In the genomic region with DNA sequence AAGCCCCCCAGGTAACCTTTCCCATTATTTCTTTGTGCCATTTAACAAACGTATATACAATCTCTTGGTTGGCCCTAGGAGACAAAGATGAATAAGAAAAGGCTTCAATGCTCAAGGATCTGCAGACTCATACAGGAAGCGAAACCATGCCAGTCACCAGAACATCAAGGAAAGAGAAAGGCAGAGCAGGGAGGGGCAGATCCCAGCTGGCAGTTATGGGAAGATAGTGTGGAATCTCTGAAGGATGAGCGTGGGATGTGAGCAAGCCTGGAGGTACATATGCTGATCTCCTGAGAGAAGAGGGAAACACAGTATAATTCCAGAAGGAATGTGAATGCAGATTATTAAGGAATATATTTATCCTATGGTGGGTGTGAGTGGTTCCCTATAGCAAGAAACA, we compare ENCODE assay signal across 29 mouse cellular contexts. TPM values are rescaled to one million over a fixed set of nuclear protein-coding genes. Genes with fewer than 3 reads are reported as not detected.
A peak's percentile ranks its signal among the peaks of the same experiment; 100 is the strongest.
DNase-seq lines count a peak whose midpoint lies in the region; ATAC-seq lines count a peak whose summit lies in the region.
"Had no signal": no experiment of that assay in that cellular context is flagged by ENCODE, and none has a peak within 500 bp of the region (broad histone marks: within the 10 kb centered on the region; RNA-seq: fewer than 3 reads in every experiment).

No protein-coding gene starts in this region.

- no peak for DNase-seq in frontal cortex, postnatal 25 days (ENCODE audit: low spot score in 2 of 2)
- DNase-seq in left cerebral cortex, adult 11 months (ENCODE audit: low spot score), result peak; percentile 11
- no peak for DNase-seq in left cerebral cortex, postnatal 10 days (ENCODE audit: extremely low spot score in 1 of 2, low spot score in 2 of 2)
- peak; percentile 80 for DNase-seq in brain, adult 2 months (ENCODE audit: low read depth, low spot score)
- DNase-seq in gastrocnemius, postnatal 36 days, result no peak
- DNase-seq: adrenal gland, adult 2 months; cerebellum, adult 11 months; cerebellum, adult 9-11 months; gastrocnemius, postnatal 25 days; heart, adult 2 months; heart, postnatal 10 days; kidney, adult 11 months; kidney, postnatal 14 days; lung, embryonic 14.5 days; lung, postnatal 14 days had no signal

- no peaks in the 10 kb centered on the region for H3K27me3 ChIP-seq in hindbrain, embryonic 12.5 days
- H3K27me3 ChIP-seq: CH12.LX; heart, embryonic 13.5 days; hindbrain, embryonic 15.5 days; limb, embryonic 12.5 days; liver, embryonic 15.5 days had no signal

- H3K9ac ChIP-seq in hindbrain, embryonic 12.5 days, result no peak overlapping the region
- H3K9ac ChIP-seq: heart, embryonic 13.5 days; hindbrain, embryonic 15.5 days; limb, embryonic 12.5 days; liver, embryonic 15.5 days; lung, embryonic 14.5 days had no signal

- H3K4me3 ChIP-seq in hindbrain, embryonic 12.5 days, result no peak overlapping the region
- H3K4me3 ChIP-seq: erythroblast, embryonic 14.5 days; heart, adult 2 months; heart, embryonic 13.5 days; hindbrain, embryonic 15.5 days; limb, embryonic 12.5 days; liver, embryonic 15.5 days had no signal

- H3K4me1 ChIP-seq in hindbrain, embryonic 12.5 days, result no peaks in the 10 kb centered on the region
- H3K4me1 ChIP-seq: hindbrain, embryonic 15.5 days; limb, embryonic 12.5 days; liver, embryonic 15.5 days had no signal

- no peaks in the 10 kb centered on the region for H3K36me3 ChIP-seq in hindbrain, embryonic 12.5 days
- H3K36me3 ChIP-seq: heart, embryonic 13.5 days; hindbrain, embryonic 15.5 days; limb, embryonic 12.5 days; liver, embryonic 15.5 days had no signal

- H3K27ac ChIP-seq in hindbrain, embryonic 12.5 days, result no peak overlapping the region
- H3K27ac ChIP-seq: heart, adult 2 months; heart, embryonic 13.5 days; hindbrain, embryonic 15.5 days; limb, embryonic 12.5 days; liver, embryonic 15.5 days had no signal

- ATAC-seq in frontal cortex, adult (ENCODE audit: low TSS enrichment), result peak; percentile 99
- ATAC-seq in megakaryocyte, adult 5-6 weeks (ENCODE audit: poor library complexity, severe bottlenecking), result peak; percentile 78
- no peak for ATAC-seq in hindbrain, embryonic 12.5 days (ENCODE audit: low FRiP score)
- ATAC-seq: activated CD4-positive, CD25-positive, alpha-beta regulatory T cell, adult 4 months; forebrain, embryonic 16.5 days; inflammation-experienced regulatory T-cells, adult 6 months; midbrain, embryonic 16.5 days had no signal

- 93% methylated on average over 3 of the region's 3 CpGs for WGBS in hindbrain, embryonic 12.5 days

- no peaks in the 10 kb centered on the region for H3K9me3 ChIP-seq in hindbrain, embryonic 12.5 days (replicated peaks)
- H3K9me3 ChIP-seq: heart, embryonic 13.5 days; hindbrain, embryonic 15.5 days; limb, embryonic 12.5 days; liver, embryonic 15.5 days had no signal

- intact Hi-C loops in left cerebral cortex, postnatal 10 days (cut with DNase I), result no loop called here
- intact Hi-C loops in gastrocnemius, postnatal 36 days (cut with DNase I), result no loop called here

- no peak overlapping the region for H3K4me2 ChIP-seq in hindbrain, embryonic 12.5 days (replicated peaks)
- H3K4me2 ChIP-seq: heart, embryonic 13.5 days; hindbrain, embryonic 15.5 days; limb, embryonic 12.5 days; liver, embryonic 15.5 days; lung, embryonic 14.5 days; midbrain, embryonic 11.5 days had no signal

RNA-seq across cellular contexts. Expression of a gene that starts 22.4 kb away (rescaled TPM):
- 10 to 100 TPM; 33.7 to 35.3 TPM for total RNA-seq in left cerebral cortex, postnatal 10 days (2021)
- 56.8 and 59.8 TPM in 2 replicates for total RNA-seq in megakaryocyte, adult 5-6 weeks (2015)
- total RNA-seq in megakaryocyte, adult 5-6 weeks (2017), result 73.2 and 74.3 TPM in 2 replicates
- 10 to 100 TPM; 20.6 to 33.3 TPM for total RNA-seq in gastrocnemius, postnatal 36 days (2021)
- polyA plus RNA-seq in hindbrain, embryonic 12.5 days (2016; fragmentation: Nextera tagmentation; extraction: Ambion mirVana), result 48.5 and 59.5 TPM in 2 replicates

Comparison
In these comparisons a context has a peak if more than half of its experiments do, and no peak if none do; other contexts are left out.
1. DNase-seq: peak in left cerebral cortex, adult 11 months (single experiment) and brain, adult 2 months (single experiment); none in frontal cortex, postnatal 25 days (0 of 2), left cerebral cortex, postnatal 10 days (0 of 2) and gastrocnemius, postnatal 36 days (0 of 2).